Mouse (Mus musculus) kidney, adult 10 weeks (tissue): ENCODE measurements around the gene Caly. TPM values are rescaled to one million over a fixed set of nuclear protein-coding genes. Genes with fewer than 3 reads are reported as not detected.

Experiments used
- polyA plus RNA-seq: library from polyadenylated mRNA; stranded (reverse); fragments of 350-450 nt; fragmentation: Illumina TruSeq; extraction: RNeasy Lipid Tissue Mini Kit (QIAGEN cat#74804); gene quantifications from one replicate; pipeline ENCODE4 v1.2.3, GENCODE M21; 2014; ENCODE audit warnings: low read depth, low replicate concordance

Caly gene
- not detected for polyA plus RNA-seq

DNA sequence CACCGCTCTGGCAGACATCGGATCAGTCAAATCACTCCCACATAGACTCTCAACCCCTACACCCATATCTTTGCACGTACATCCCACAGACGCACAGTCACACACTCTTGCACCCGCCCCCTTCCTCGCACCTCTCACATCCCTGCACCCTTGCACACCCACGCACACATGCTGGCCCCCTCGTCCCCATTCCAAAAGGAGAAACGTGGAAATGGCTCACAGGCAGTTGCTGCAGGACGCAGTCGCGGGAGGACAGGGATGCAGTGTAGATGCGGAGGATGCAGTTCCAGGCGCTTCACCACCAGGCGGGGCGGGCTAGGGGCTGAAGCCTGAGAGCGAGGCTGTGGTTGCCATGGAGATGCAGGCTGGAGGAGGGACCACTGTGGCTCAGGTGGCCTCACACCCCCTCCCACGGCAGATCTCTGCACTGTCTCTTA lies at the start of gene Caly:
Gene Caly, minus strand, starts transcription at position 307 of the 437 bp plus-strand sequence.

GRCm38 (mm10) chr7:140116329-140117054 lies 34.1 kb upstream of the Caly start, which contains the start of gene Echs1:
Gene Echs1, minus strand, starts transcription at chr7:140116476.

DNA sequence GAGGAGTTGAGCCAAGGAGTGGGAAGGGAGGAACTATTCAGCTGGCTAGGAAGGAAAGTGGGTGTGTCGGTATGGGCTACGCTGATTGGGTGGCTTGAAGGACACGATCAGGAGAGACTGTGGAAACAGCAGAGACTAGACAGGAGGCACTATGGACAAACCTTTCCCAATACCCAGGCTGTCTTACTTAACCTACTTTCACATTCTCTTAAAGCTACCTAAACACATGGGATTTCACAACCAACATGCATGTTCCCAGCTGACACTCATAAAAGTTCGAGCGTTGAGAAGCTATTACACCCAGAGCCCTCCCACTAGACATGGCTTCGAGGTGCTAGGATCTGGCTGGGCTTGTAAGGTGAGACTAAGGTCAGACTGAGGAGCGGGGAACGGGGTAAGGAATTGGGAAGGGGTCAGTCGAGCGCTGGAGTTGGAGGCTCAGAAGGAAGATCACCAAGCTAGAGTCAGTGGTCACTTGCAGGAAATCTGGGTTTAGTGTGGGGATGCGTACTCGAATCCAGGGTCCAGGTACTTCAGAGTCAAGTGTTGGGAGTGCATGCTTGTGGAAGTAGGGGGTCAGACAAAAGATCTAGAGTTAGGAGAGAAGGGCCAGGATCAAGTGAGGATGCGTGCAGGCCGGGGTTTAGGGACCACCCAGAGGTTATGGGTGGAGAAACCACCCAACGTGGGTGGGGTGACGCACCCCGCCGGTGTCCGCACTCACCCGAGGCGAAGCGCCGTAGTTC lies 33.4 kb upstream of the Caly start, which contains the start of gene Paox:
Gene Paox, plus strand, starts transcription at position 217 of the 746 bp plus-strand sequence.

DNA sequence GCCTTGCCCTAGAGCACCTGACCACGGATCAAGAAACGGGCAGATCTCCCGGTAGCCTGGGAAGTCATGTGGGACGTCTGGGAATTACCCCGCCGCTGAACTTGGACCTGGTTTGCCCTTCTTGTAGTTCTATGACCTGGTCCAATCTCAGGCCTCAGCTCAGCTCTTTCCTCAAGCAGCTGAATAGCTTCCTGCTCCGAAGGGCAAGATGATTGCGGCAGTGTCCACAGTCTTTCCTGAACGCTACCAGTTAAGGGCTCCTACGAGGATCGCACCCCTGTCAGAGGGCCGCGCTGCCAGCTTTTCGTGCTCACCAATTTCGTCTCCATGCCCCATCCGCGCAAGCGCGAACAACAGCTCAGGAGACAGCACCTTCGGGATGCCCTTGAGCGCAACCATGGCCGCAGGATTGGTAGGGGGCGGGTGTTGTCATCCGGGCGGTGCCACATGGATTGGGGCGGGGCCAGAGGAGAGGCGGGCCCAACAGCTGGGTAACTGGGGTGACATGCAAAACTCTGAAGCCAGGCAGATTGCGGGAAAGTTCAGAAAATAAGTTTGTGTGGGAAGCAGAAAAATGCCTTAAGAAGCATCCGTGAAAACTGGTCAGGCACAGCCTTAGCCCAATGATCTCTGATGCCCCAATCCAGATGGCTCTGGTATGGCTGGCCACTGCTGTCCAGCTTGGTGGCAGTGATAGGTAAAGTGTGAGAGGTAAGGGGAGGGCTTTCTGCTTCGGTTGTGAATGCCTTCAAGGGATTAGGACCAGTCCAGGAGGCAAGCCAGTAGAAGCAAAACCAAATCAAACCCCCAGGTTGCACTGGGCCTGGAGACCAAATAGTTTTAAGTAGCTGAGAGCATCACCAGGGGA lies 19.9 kb upstream of the Caly start, which contains the start of gene Fuom:
Gene Fuom, minus strand, starts transcription at position 449 of the 868 bp plus-strand sequence.

GRCm38 (mm10) chr7:140092924-140093528 lies 10.7 kb upstream of the Caly start, which contains the start of gene Prap1:
Gene Prap1, plus strand, starts transcription at chr7:140093395.

DNA sequence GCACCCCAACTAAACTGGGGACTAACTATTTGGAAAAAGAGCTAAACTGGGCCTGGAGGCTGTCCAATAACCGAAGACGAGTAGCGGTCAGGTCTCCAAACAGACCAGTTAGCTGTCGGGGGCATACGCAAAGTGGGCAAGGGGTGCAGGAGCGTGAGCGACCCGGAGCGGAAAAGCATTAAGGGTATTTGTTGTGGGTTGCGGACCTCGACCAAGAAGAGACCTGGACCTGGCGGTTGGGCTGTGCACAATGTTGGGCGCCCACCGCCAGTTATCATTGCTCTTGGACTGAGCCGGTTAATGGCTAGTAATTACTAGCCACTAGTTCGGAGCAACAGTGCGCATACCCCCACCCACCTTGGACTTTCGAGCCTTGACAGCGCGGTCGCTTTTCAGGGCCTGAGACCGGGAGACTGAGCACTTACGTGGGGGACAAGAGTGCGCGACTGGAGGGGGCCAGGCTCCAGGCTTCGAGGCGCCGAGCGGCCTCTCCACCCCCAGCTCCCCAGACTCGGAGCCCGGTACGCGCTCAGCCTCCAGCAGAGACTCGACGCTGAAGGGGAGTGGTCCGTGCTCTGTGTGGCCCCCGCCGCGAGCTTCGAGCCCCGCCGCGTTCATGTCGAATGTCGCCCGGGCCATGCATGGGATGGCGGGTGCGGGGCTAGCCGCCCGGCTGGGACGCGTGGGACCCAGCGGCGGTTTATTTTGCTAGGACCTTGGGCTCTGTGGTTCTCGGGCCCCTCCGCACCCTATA lies 33.8 kb downstream of the Caly start, which contains the start of gene Msx3:
Gene Msx3, minus strand, starts transcription at position 729 of the 754 bp plus-strand sequence.

GRCm38 (mm10) chr7:140036281-140037170 lies 45.8 kb downstream of the Caly start, which contains the start of the genes Zfp511 and Tubgcp2:
Gene Zfp511, plus strand, starts transcription at chr7:140036391.
Gene Tubgcp2, minus strand, starts transcription at chr7:140036669.

Other genes with a start within 250 kb of the Caly start
- gene Adgra1, start 248.4 kb downstream of the Caly start, polyA plus RNA-seq = not detected
- not detected for gene Kndc1, start 187.9 kb downstream of the Caly start, polyA plus RNA-seq
- not detected for gene Utf1, start 138.8 kb downstream of the Caly start, polyA plus RNA-seq
- gene 6430531B16Rik, start 103.8 kb downstream of the Caly start, polyA plus RNA-seq = not detected
- gene Adam8, start 90.0 kb downstream of the Caly start, polyA plus RNA-seq = not detected
- gene Zfp511, start 46.2 kb downstream of the Caly start, polyA plus RNA-seq = 6.5 TPM
- gene Tubgcp2, start 45.9 kb downstream of the Caly start, polyA plus RNA-seq = 11.9 TPM
- gene Msx3, start 33.5 kb downstream of the Caly start, polyA plus RNA-seq = not detected
- gene Prap1, start 10.8 kb upstream of the Caly start, polyA plus RNA-seq = not detected
- gene Fuom, start 19.9 kb upstream of the Caly start, polyA plus RNA-seq = 53.2 TPM
- gene Paox, start 33.3 kb upstream of the Caly start, polyA plus RNA-seq = 2.5 TPM
- 157 TPM for gene Echs1, start 33.9 kb upstream of the Caly start, polyA plus RNA-seq
- 7.6 TPM for gene Mtg1, start 55.0 kb upstream of the Caly start, polyA plus RNA-seq
- not detected for gene Sprn, start 72.3 kb upstream of the Caly start, polyA plus RNA-seq
- not detected for gene Olfr522, start 82.2 kb upstream of the Caly start, polyA plus RNA-seq
- not detected for gene Olfr523, start 90.7 kb upstream of the Caly start, polyA plus RNA-seq
- gene Olfr524, start 123.4 kb upstream of the Caly start, polyA plus RNA-seq = not detected
- not detected for gene Cd163l1, start 135.7 kb upstream of the Caly start, polyA plus RNA-seq
- not detected for gene 5830411N06Rik, start 164.7 kb upstream of the Caly start, polyA plus RNA-seq
- not detected for gene Olfr525, start 238.3 kb upstream of the Caly start, polyA plus RNA-seq